Mouse (Mus musculus): Measurements from ENCODE around the gene Cdhr2.

Gene Cdhr2

DNA sequence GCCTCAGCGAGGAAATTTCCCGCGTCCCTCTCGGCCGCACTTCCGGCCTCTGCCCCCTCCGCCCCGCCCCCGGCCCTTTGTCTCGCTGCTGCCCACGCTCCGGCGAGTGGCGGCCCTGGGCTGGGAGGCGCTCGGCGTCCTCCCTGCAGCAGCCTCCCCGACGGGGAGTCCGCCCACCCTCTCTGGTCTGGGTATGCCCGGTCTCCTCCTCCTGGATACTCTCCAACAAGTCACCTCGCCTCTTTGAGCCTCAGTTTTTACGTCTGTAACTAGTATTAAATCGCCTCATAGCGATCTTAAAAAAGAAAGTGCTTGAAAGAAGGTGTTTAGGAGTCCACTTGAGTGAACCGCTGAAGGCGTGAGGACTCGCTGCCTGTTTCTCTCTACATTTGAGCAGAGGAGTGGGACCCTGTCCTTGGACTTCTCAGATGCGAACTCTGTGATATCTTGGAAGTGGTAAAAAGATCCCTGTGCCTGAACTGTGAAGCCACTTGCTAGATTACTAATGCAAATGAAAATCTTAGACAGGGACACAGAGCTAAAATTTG is 48.7 kb downstream of the Cdhr2 start, which contains the start of gene Gprin1:
Gprin1 (minus strand) TSS at position 11 of the 548 bp plus-strand sequence.
- no peak for DNase-seq (ENCODE audit: low spot score in 2 of 2)

DNA sequence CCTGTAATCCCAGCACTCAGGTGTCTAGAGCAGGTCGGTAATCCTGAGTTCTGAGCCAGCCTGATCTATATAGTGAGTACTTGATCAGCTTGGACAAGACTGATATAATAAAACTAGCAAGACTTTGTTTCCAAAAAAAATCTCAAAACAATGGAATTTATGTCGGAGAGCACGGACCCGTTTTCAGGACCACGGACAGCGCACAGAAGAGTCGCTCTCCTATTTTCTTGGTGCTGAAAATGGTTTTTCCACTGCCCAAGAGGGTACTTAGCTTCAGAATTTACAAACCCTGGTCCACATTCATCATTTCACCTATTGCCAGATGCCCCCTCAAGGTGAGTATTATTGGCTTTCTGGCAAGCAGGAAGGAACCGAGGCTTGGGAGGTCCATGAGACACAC is 49.4 kb downstream of the Cdhr2 start:
- DNase-seq (ENCODE audit: low spot score in 2 of 2) = no peak

DNA sequence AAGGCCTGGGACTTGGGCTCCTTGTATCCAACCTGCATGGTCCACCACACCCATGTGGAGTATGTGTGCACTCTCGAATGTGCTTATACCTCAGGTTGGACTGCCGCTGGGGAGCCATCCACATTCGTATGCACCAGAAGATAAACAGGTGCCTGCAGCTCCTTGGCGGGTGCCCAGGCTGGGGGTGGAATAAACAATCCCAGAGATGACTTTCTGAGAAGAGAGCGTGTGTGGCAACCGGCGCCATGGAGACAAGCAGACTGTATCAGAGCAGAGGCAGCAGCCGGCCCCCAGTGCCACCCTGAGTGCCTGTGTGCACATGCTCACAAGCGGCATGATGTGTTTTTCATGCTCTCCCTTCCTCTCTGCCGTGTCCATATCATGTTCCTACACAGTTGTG is 51.4 kb downstream of the Cdhr2 start:
- no peak for DNase-seq (ENCODE audit: low spot score in 2 of 2)

DNA sequence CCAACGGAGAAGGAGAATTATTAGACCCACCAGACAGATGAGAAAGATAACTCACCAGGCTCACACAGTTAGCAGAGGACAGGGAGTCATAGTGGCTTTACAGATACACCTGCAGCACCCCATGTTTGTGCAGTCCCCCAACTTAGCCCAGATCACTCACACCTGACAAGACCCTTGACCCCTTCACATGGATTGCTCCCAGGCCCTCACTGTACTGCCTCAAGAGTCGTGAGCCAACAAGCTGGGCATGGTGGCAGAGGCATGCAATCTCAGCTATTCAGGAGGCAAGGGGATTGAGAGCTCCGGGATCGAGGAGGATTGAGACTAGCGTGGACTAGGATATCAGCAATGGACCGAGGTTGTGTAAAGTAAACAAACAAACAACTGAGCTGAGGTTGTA is 52.5 kb downstream of the Cdhr2 start:
- no peak for DNase-seq (ENCODE audit: low spot score in 2 of 2)

DNA sequence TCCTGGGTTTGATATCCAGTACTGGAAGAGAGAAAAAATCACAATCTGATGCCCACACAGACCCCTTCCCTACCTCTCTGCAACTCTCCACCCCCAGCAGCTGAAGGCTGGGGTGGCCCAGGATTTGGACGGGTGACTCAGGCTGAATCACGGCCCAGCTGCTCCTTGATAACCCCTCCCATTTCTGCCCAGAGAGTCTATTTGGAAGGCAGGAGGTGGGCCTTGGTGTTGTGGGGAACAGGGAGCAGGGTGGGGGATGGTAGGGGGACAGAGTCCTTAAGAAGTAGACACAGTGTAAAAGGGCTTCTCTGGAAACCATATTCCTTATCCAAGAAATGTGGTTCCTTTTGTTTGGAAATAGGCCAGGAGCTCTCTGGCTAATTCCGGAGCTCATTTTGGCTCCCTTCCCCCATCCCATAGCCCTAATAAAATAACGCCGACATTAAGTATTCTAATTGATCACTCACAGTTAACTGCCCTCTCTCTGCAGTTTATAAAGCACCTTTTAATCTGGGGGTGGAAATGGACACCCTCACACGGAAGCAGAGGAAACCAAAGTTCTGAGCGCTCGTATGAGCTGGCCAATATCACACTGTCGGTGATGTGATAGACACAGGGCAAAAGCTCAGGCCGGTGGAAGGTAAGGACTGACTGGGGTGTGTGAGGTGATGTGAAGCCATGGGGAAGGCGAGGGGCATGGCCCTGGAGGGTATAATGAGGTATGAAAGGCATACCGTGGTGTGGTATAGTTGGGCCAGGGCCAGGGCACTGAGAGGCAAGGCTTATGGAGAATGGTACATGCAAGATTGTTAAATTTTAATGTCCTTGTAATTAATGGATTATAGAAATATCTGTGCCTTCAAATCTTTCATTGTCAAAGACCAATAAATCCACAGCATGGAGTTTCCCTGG is 53.2 kb downstream of the Cdhr2 start:
- DNase-seq (ENCODE audit: low spot score in 2 of 2) = no peak

DNA sequence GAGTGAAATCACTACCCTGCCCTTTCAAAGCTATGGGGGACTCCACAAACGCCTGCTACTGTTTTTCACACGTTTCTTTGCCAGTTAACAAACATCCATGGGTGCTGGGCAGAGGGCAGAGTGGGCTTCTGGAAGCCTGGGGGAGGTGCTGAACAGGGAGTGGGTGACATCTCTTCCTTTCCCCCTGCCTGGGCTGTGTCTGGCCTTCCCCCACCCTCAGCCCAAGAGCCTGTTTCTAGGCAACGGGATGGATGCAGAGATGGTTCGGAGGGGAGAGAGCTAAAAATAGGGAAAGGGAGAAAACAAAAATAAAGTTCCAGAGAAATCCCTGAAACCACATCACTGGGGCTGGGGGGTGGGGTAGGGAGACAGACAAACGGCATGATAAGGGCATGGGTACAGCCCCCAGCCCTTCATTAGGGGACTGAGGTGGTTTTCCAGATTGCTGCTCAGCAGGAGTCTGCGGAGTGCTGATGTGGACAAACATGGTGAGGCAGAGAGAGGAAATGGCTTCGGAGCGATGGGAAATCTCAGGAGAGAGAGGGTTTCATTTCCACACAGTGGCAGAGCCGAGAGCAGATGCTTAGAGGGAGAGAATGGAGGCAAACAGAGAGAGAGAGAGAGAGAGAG is 54.1 kb downstream of the Cdhr2 start:
- DNase-seq (ENCODE audit: low spot score in 2 of 2) = no peak

DNA sequence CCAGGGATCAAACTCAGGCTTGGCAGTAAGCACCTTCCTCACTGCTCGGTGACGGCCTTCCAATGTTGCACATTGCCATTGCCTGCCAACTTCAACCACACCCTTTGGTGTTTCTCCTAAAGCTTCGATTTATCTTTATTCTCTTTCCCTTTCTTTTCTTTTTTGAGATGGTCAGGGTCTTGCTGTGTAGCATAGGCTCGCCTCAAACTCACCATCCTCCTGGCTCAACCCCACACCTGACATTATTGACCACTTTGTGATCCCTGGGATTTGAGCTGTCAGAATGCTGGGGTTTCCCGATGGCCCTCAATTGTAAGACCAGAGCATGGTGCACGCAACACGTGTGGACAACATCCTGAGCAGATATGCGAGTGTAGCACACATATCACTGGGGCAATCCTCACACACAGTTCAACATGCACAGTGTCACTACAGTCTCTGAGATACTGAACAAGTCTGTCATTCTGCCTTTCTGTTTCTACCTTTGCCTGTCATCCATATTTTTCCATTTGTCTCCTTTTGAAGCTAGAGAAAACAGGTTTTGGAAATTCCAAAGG is 55.0 kb downstream of the Cdhr2 start:
- DNase-seq (ENCODE audit: low spot score in 2 of 2) = no peak

DNA sequence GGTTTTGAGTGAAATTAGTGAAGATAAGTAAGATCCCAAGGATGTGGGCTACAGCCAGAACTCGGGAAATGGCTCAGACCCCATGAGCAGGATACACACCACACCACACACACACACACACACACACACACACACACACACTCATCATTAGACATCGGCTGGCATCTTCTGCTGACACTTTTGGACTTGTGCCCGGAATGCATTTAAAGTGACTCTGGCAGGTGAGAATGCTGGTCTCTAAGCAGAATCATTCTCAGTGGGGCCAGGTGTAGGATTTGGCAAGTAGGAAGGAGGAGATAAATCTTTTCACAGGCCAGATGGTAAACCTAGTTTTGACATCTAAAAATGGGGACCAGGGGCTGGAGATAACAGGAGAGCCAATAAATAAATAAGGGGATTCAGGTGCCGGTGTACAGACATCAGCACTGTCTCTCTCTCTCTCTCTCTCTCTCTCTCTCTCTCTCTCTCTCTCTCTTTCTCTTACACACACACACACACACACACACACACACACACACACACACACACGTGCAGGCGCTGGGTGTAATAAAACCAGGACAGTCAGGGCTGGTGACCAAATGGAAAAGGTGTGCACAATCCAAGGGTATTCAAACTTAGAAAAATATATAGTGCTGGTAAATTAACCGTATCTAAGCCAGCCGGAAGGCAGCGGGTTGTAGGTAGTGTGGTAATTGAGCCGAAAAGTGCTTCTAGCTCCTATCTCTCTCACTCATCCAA is 56.0 kb downstream of the Cdhr2 start:
- no peak for DNase-seq (ENCODE audit: low spot score in 2 of 2)

DNA sequence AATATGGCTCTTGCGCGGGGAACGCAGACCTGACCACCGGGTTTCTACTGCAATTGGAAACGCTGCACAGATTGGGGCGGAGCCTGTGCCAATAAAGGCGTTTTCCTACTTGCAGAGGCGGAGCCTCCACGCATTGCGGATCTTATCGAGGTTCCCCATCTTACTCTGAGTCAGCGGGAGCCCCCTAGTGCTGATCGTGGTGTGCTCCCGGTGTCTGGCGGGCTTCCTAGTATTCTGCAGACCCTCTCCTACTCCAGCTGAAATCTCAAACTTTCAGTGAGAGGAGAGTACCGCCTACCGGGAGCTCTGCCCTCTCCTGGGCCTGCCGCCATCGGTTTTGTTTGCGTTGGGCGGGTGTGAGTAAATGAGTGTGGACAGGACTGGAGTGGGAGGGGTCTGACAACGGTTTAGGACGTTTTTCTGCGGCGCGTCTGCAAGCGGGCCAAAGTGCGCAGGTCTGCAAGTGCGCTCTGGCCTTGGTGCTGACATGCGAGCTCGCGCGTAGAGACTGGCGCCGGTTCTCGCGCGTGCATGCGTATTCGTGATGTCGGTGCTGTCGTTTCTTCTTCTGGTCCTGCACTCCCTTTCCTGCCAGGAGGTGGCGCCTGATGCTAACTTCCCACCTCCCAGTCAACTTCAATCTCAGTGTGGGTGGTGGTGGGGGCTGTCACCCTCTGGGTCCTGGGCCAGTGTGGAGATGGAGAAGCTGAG is 56.9 kb downstream of the Cdhr2 start:
- peak; percentile 20 to 57 for DNase-seq (ENCODE audit: low spot score in 2 of 2)

DNA sequence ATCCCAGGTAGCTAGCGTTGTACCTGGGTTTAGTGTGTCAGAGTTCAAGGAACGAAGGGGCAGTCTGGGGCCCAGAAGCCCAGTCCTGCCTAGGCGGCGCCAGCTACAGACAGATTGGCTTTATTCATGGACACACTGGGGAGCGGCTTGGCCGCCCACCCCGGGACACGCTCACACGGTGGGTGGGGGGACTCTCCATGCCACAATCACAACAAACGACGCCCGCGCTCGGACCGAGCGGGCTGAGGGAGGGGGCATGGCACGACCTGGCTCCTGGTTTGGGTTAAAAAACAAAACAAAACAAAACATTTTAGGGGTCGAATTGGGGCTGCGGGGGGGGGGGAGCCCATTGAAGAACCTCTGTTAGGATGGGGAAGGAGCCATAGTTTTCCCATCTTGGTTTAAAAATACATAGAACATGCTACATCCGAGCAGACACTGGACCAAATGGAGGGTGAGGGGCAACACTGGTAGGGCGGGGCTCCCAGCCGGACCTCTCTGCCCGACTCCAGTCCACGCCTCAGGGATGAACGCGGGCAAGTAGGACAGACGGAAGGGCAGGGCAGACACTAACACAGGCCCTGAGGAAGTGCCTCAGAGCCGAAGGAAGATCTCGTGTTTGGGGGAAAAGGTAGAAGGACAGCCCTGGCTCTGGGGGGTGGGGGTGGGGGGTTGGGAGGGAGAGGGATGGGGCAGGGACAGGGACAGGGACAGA is 57.7 kb downstream of the Cdhr2 start:
- no peak for DNase-seq (ENCODE audit: low spot score in 2 of 2)

DNA sequence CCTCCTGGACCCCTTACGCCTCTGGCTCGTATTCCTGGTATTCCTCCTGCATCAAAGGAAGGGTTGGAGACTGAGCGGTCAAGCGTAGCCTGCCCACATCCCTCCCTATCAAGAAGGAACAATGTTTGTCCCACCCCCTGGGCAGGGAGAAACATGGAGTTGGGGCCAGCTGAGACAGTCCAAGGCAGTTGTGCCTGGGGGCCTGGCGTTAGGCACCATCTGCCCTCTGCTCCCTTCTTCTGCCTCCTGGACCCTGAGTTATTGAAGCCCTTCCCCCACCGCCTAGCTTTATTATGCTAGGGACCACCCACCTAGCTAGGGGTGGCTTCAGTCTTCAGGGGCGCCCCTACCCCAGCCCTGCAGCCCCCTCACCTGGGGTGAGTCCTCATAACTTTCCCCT is 58.2 kb downstream of the Cdhr2 start:
- no peak for DNase-seq (ENCODE audit: low spot score in 2 of 2)

DNA sequence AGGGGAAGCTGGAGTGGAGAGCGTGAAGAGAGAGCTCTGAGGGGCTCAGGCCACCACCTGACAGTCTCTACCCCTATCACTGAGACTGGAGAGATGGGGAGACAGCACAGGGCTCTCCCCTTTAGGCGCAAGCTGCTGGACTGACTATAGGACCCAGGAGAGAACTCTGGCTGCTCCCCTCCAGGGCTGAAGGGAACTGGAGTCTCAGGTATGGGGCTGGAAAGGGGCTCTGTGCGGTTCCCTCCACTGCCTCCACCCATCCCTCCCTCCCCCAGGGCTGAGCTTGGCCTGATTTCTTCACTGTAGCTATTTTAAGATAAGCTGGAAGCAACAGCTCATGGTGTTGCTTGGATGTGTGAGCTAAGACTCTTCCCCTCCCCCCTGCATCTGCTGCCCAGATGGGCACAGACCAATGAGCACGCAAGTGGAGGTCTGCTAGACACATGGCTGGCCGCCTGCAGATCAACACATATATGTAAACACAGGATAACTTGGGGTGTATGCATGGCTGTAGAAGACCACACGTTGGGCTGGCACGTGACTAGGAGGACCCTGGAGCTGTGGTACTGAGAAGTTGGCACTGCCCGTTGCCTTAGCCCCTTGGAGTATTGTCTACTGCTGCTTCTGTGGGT is 59.0 kb downstream of the Cdhr2 start:
- no peak for DNase-seq (ENCODE audit: low spot score in 2 of 2)

DNA sequence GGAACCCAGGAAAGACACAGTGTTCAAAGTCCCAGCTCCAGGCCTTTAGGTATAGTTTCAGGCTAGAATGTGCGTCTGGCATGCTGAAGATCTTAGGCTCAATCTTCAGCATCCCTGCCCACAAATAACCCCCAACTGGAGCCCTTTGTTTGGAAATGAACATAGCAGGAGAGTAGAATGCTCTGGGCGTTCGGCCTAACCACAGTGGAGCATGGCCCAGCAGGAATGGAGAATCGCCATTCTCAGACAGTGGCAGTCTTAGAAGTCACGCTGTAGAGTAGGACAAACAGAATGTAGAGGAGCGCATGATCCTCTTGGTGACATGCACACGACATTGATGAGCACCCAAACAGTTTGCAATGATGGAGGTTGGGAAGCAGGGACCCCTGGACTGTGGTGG is 59.6 kb downstream of the Cdhr2 start:
- no peak for DNase-seq (ENCODE audit: low spot score in 2 of 2)

DNA sequence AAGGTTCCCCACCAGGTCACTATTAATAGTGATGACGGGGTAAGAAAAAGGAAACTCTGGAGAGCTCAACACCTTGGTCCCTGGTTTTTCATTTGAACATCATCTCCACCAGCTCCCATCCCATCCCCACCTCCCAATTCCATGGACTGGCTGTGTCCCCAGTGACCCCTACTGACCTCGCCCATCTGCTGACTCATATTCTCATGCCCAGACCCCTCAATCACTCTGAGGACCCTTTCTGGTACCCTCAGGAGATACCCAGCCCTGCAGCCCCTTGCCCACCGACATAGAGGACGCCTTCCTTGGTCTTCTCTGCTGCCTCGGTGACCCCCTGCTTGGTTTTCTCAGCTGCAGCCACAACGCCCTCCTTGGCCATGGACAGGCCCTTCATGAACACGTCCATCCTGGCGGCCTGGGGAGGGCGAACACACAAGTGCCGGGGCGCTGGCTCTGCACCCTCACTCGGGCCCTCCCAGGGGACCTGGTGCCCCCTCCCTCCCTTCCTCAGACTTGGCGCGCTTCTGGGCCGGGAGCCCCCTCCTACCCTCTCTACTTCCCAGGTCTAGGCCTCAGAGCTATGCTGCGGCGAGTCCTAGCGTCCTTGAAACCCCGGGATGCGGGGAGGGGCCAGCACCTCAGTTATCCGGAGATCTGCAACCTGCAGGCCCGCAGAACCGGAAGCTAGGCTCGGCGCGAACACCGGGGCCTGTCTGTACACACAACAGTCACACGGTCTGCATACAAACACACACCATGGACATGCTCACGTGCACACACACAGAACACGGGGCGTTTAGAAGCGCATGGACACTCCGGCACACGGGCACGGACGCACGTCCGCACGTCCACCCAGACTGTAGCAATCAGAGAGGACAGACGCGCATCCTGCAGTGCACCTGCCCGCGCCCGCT is 64.3 kb downstream of the Cdhr2 start:
- DNase-seq (ENCODE audit: low spot score in 2 of 2) = no peak

DNA sequence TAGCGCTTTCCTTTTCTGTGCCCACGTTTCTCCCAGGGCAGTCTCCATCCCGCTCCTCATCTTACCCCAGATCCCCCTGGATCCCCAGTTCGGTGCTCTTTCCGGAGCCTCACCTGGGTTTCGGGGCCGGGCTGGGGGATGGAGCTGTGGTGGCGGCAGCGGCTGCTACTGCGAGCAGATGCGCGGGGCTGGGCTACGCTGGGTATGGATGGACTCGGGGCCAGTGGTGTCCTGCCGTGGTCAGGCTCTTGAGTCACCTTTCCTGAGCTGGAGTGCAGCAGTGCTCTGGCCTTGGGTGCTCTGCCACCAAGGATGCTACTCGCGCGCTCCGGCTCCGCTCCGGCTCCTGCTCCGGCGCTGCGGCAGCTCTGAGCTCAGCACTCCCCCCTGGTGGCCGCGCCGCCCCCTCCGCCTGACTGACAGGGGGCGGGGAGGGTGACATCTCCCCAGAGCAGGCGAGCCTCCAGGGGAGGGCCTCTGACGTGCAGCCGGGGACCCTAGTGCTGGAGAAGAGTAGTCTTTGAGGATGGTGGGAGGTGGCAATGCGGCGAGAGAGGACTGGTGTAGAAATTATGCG is 65.0 kb downstream of the Cdhr2 start, which contains the start of gene Sncb:
Sncb (minus strand) TSS at position 404 of the 577 bp plus-strand sequence.
- no peak for DNase-seq (ENCODE audit: low spot score in 2 of 2)

DNA sequence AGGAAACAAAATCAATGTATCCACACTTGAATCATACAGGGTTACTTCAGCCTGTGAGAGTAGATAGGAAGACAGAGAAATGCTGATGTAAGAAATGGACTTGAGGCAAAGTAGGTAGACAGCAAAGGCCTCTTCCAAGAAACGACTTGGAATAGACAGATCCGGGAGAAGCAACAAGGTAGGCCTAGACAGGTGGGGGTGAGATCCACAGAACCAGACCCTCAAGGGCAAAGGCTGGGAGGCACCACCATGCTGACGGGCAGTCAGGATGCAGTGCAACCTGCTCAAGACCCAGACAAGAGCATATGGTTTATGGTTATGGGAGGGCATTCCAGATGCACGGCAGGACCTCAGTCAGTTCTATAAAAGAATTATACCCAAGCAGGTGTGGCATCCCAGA is 65.8 kb downstream of the Cdhr2 start:
- DNase-seq (ENCODE audit: low spot score in 2 of 2) = no peak

DNA sequence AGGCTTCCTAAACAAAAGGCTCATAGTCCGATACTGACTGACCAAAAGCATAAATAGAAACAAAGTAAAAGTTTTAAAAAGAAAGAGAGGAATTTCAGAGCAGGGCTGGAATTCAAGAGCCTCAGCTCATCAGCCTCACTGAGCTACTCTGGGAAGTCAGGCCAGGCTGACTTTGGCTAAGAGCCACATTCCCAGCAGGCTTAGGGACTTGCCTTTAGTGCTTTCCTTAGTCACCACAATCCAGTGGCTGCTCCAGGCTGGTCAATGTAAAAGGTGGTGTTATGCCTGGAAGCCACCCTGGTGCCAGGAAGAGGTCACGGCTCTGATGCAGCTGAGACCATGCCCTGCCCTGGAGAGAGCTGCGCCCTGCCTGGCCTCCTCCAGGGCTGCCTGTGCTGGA is 79.3 kb downstream of the Cdhr2 start:
- DNase-seq (ENCODE audit: low spot score in 2 of 2) = peak in 1 of 2 experiments; percentile 40

DNA sequence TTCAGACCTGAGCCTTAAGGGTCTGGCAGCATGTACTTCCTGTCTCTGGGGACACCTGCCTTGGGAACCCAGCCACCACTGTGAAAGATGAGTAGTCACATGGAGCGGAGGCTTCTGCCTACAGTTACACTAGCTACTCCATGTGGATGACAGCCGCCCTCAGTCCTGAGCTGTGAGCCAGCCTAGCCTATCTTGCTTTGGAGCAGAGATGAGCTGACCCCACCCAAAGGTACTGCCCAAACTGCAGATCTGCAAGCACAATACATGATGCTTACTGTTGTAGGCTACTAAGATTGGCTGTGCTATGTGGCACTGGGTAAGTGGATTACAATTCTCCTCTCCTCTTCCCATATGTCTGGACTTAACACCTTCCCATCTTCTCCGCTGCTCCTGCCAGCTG is 79.8 kb downstream of the Cdhr2 start:
- DNase-seq (ENCODE audit: low spot score in 2 of 2) = no peak

DNA sequence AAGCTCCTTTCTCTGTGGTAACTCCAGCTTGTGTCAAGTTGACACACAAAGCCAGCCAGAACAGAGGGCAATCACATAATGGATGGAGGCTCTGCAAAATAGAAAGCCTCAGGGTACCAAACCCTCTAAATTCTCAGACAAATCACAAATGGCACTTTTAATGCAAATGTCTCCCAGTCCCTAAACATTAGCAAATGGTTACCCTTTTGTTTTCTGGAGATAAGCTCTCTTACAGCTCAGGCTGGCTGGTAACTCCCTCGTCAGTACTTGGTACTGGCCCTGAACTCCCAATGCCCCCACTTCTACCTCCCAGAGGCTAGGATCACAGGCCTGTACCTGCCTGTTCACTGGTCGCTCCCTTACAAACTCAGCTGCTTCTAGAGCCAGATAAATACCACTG is 82.0 kb downstream of the Cdhr2 start:
- DNase-seq (ENCODE audit: low spot score in 2 of 2) = no peak

Measured in heart, adult 9 months (tissue).